Mouse (Mus musculus) heart, adult 18-20 months (tissue): ENCODE measurements around the gene G6pd2. TPM values are rescaled to one million over a fixed set of nuclear protein-coding genes. Genes with fewer than 3 reads are reported as not detected.

Experiments used
- DNase-seq, 2 experiments: peaks; one replicate each; pipeline ENCODE4 v3.0.0; 2021 to 2022; ENCODE audit warnings: mixed read lengths in 1 of 2
- long read RNA-seq, 2 experiments: library from polyadenylated mRNA; stranded (forward); transcript quantifications; one replicate each; pipeline ENCODE4 v2.0.0; 2021
- total RNA-seq, 2 experiments: library from RNA; stranded (reverse); gene quantifications; 2 replicates each; pipeline ENCODE4 v1.2.3; 2021

Gene G6pd2
- total RNA-seq = not detected
- long read RNA-seq, experiment 1 = 0 reads
- long read RNA-seq, experiment 2 = 0 reads

DNA sequence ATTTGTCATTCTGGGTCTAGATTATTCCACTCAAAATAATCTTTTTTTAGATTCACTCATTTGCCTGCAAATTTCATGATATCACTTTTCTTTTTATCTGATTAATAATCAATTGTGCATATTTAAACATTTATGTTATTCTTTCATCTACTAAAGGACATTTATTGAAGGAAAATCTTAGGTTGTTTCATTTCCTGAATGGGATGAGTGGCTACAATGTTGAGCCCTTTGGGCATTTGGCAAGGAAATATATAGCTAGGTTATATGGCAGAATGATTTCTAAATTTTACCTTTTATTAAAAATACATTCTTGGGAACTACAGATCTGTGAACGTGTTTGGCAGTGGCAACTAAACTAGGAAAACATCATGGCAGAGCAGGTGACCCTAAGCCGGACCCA lies at the start of gene G6pd2:
Gene G6pd2 (plus strand): TSS at position 301 of the 400 bp plus-strand sequence.
- no peak for DNase-seq

GRCm38 (mm10) chr5:61764214-61764613 lies 44.4 kb upstream of the G6pd2 start:
- DNase-seq = no peak

- DNase-seq = no peak
These were observed 24.4 kb downstream of the G6pd2 start for GRCm38 (mm10) chr5:61832935-61833551.

DNA sequence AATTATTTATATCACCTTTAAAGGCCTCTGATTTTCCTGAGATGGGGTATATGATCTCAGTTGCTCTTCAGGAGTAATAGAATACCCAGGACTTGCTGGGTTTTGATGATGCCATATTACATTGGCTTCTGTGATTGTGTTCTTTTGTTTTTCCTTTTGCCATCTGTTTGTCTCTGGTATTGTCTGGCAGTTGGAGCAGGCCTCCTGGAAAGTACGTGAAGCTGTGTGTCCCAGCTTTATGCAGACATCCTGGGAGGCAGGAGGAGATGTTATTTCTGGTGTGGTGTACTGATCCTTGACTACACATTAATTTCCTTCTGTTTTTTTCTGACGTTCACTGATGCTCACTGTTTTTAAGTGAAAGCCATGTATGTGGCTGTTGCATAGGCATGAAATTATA lies 35.3 kb downstream of the G6pd2 start:
- no peak for DNase-seq
